Mouse (Mus musculus) ES-Bruce4 (cell line): ENCODE measurements around the gene Zfp811. TPM values are rescaled to one million over a fixed set of nuclear protein-coding genes. Genes with fewer than 3 reads are reported as not detected.

Source experiments
- H3K27ac ChIP-seq: 2 replicates; pipeline ENCODE4 v1.5.1; 2012; ENCODE audit warnings: low read length, inconsistent platforms; ENCODE audit not compliant: insufficient read depth
- H3K27me3 ChIP-seq: 2 replicates; pipeline ENCODE4 v1.6.1; 2012; ENCODE audit warnings: mild to moderate bottlenecking, low read length, inconsistent platforms; ENCODE audit not compliant: control insufficient read depth, poor library complexity, insufficient read depth, severe bottlenecking
- H3K36me3 ChIP-seq: 2 replicates; pipeline ENCODE4 v1.6.1; 2012; ENCODE audit warnings: inconsistent platforms, mild to moderate bottlenecking, low read length, moderate library complexity; ENCODE audit not compliant: control insufficient read depth, poor library complexity, insufficient read depth, severe bottlenecking
- H3K4me1 ChIP-seq: one replicate; pipeline ENCODE4 v1.8.1; 2011; ENCODE audit warnings: low read length; ENCODE audit not compliant: control insufficient read depth, insufficient read depth
- H3K4me3 ChIP-seq: 2 replicates; pipeline ENCODE4 v1.5.1; 2011; ENCODE audit warnings: low read depth, mild to moderate bottlenecking, low read length
- H3K9ac ChIP-seq: 2 replicates; pipeline ENCODE4 v1.6.1; 2012; ENCODE audit warnings: low read depth, mild to moderate bottlenecking, inconsistent platforms; ENCODE audit not compliant: poor library complexity, severe bottlenecking
- H3K9me3 ChIP-seq: replicated peaks from 2 replicates; pipeline ENCODE4 v1.6.1; 2012; ENCODE audit warnings: mild to moderate bottlenecking, low read length, inconsistent platforms; ENCODE audit not compliant: control insufficient read depth, poor library complexity, insufficient read depth, severe bottlenecking
- CTCF ChIP-seq: IDR thresholded peaks from one replicate; pipeline ENCODE4 v1.8.1; 2011; ENCODE audit warnings: low read depth, low read length
- EP300 ChIP-seq: IDR thresholded peaks from 2 replicates; pipeline ENCODE4 v1.6.1; 2011; ENCODE audit warnings: low read depth, low read length; ENCODE audit not compliant: insufficient read depth
- POLR2A ChIP-seq: IDR thresholded peaks from one replicate; pipeline ENCODE4 v1.8.1; 2011; ENCODE audit warnings: low read length; ENCODE audit not compliant: insufficient read depth
- polyA plus RNA-seq: library from polyadenylated mRNA; stranded (reverse); fragments of >200 nt; gene quantifications from 2 replicates; pipeline ENCODE4 v1.2.4, GENCODE M21; 2011; ENCODE audit warnings: low read depth; ENCODE audit not compliant: missing spikeins, insufficient read depth, insufficient read length

Zfp811 gene
- polyA plus RNA-seq, 1 experiment: 8.4 TPM

DNA sequence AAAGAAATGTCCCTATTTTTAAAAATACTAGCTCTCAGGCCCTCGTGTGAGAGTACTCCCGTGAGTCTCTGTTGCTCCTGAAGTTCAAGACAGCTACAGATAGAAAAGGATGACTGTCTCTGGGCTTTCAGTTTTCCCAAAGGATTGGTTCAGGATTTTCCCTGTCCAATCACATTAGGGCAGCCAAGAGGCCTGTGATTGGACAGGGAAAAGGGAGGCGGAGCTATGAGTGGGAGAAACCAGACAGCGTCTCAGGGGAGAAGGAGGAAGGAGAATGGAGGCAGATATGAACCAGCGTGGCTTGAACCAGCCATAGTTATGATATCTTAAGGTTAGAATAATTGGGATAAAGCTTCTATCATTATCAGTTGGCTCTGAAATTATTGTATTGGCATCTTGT lies 59.1 kb downstream of the Zfp811 start:
- Histone ChIP-seq H3K36me3 (no peaks in the 10 kb centered on the region), H3K4me1 (no peaks in the 10 kb centered on the region), H3K27ac (no peak overlapping the region), H3K27me3 (no peaks in the 10 kb centered on the region), H3K9ac (no peak overlapping the region), H3K4me3 (0 out of 2 replicates have a peak overlapping the region, but pooled peaks have one; percentile 42), H3K9me3 (no peaks in the 10 kb centered on the region)
- TF ChIP-seq EP300: no peak
- no peak for TF ChIP-seq CTCF
- TF ChIP-seq POLR2A: no peak

Other genes starting within 250 kb of the Zfp811 start
- gene Cyp4f37, start 188.6 kb downstream of the Zfp811 start, polyA plus RNA-seq: not detected in 2 replicates
- gene Cyp4f40, start 151.0 kb downstream of the Zfp811 start, polyA plus RNA-seq: not detected in 2 replicates
- 0.58 TPM in 1 of 2 replicates, not detected in the other for gene Cyp4f15, start 124.3 kb downstream of the Zfp811 start, polyA plus RNA-seq
- 43.8 and 54.5 TPM in 2 replicates for gene Zfp871, start 21.6 kb downstream of the Zfp811 start, polyA plus RNA-seq
- gene Zfp799, start 20.3 kb upstream of the Zfp811 start, polyA plus RNA-seq: 25.5 and 27.1 TPM in 2 replicates
- gene Zfp870, start 81.7 kb upstream of the Zfp811 start, polyA plus RNA-seq: 17.6 and 19.0 TPM in 2 replicates
- not detected in 2 replicates for gene Cyp4f14, start 107.4 kb upstream of the Zfp811 start, polyA plus RNA-seq
- gene Cyp4f13, start 137.5 kb upstream of the Zfp811 start, polyA plus RNA-seq: 12.7 and 18.8 TPM in 2 replicates
- gene Zfp472, start 155.9 kb upstream of the Zfp811 start, polyA plus RNA-seq: 12.9 and 14.5 TPM in 2 replicates
- gene Zfp952, start 183.2 kb upstream of the Zfp811 start, polyA plus RNA-seq: 9.9 and 13.5 TPM in 2 replicates
- gene Zfp763, start 223.5 kb upstream of the Zfp811 start, polyA plus RNA-seq: 9.5 and 10.5 TPM in 2 replicates